Mouse (Mus musculus) cerebellum, adult 9-10 months (tissue): ENCODE measurements around the gene Slc4a4.

Experiments used
- DNase-seq: peaks from one replicate; pipeline ENCODE4 v3.0.0; 2022

The Slc4a4 gene

GRCm38 (mm10) chr5:88886668-88887555 lies at the start of gene Slc4a4:
Slc4a4 (plus strand) TSS chr5:88886818.
- peak; percentile 55 for DNase-seq

GRCm38 (mm10) chr5:88840080-88840798 lies 46.4 kb upstream of the Slc4a4 start:
- no peak for DNase-seq

GRCm38 (mm10) chr5:88857311-88857710 lies 29.3 kb upstream of the Slc4a4 start:
- DNase-seq: peak; percentile 82

- peak; percentile 70 for DNase-seq
Measured at GRCm38 (mm10) chr5:88857801-88858200, 28.8 kb upstream of the Slc4a4 start.

GRCm38 (mm10) chr5:88858226-88858625 lies 28.4 kb upstream of the Slc4a4 start:
- DNase-seq: peak; percentile 91

- DNase-seq: no peak
Measured at GRCm38 (mm10) chr5:88862163-88862562, 24.5 kb upstream of the Slc4a4 start.

- DNase-seq: no peak
Measured at GRCm38 (mm10) chr5:88862794-88863193, 23.8 kb upstream of the Slc4a4 start.

- peak; percentile 68 for DNase-seq
Measured at GRCm38 (mm10) chr5:88884101-88884500, 2.5 kb upstream of the Slc4a4 start.

- no peak for DNase-seq
Measured at GRCm38 (mm10) chr5:88885503-88885902, 1.1 kb upstream of the Slc4a4 start.

- no peak for DNase-seq
Measured at GRCm38 (mm10) chr5:88885944-88886343, 674 bp upstream of the Slc4a4 start.

- DNase-seq: no peak
Measured at GRCm38 (mm10) chr5:88886349-88886667, 310 bp upstream of the Slc4a4 start.

GRCm38 (mm10) chr5:88887556-88888412 lies 1.2 kb downstream of the Slc4a4 start:
- no peak for DNase-seq

- no peak for DNase-seq
Measured at GRCm38 (mm10) chr5:88888413-88888700, 1.7 kb downstream of the Slc4a4 start.

GRCm38 (mm10) chr5:88889326-88889725 lies 2.7 kb downstream of the Slc4a4 start:
- DNase-seq: no peak

GRCm38 (mm10) chr5:88890146-88890545 lies 3.5 kb downstream of the Slc4a4 start:
- DNase-seq: peak; percentile 88

GRCm38 (mm10) chr5:88896574-88896973 lies 10.0 kb downstream of the Slc4a4 start:
- DNase-seq: no peak

GRCm38 (mm10) chr5:88903111-88903510 lies 16.5 kb downstream of the Slc4a4 start:
- DNase-seq: no peak

- no peak for DNase-seq
Measured at GRCm38 (mm10) chr5:88903526-88903925, 16.9 kb downstream of the Slc4a4 start.

- DNase-seq: no peak
Measured at GRCm38 (mm10) chr5:88904841-88905240, 18.2 kb downstream of the Slc4a4 start.

- DNase-seq: no peak
Measured at GRCm38 (mm10) chr5:88907615-88908014, 21.0 kb downstream of the Slc4a4 start.

GRCm38 (mm10) chr5:88912629-88913028 lies 26.0 kb downstream of the Slc4a4 start:
- DNase-seq: peak; percentile 70

- DNase-seq: peak; percentile 71
Measured at GRCm38 (mm10) chr5:88915082-88915481, 28.5 kb downstream of the Slc4a4 start.

GRCm38 (mm10) chr5:88916501-88916971 lies 29.9 kb downstream of the Slc4a4 start:
- no peak for DNase-seq
